Mouse (Mus musculus) midbrain, embryonic 11.5 days (tissue): ENCODE data around the gene Olfr201. TPM values are rescaled to one million over a fixed set of nuclear protein-coding genes. Genes with fewer than 3 reads are reported as not detected.
"Not testable (repeated sequence)": the region's sequence is repeated elsewhere in the genome, so short reads cannot be mapped to it uniquely, and the experiment has no call there.

Experiments used
- ATAC-seq: fragments of 200-750 bp; cut with Nextera tagmentation; 2 replicates; pipeline ENCODE4 v1.8.0; 2017; ENCODE audit warnings: moderate TSS enrichment, moderate library complexity; ENCODE audit not compliant: low FRiP score
- DNase-seq: peaks from one replicate; pipeline ENCODE4 v3.0.0; 2015; ENCODE audit warnings: low spot score; ENCODE audit errors: missing footprints
- H3K27ac ChIP-seq: fragments of 300-500 bp; sonication (generic); 2 replicates; pipeline ENCODE4 v1.5.1; 2014; ENCODE audit warnings: low read depth, low read length
- H3K27me3 ChIP-seq: fragments of 300-500 bp; sonication (generic); 2 replicates; pipeline ENCODE4 v1.6.1; 2014; ENCODE audit warnings: mild to moderate bottlenecking, low read length, moderate library complexity, mixed read lengths; ENCODE audit not compliant: control insufficient read depth, insufficient read depth
- H3K36me3 ChIP-seq: fragments of 300-500 bp; sonication (generic); 2 replicates; pipeline ENCODE4 v1.6.1; 2014; ENCODE audit warnings: mild to moderate bottlenecking, low read length, moderate library complexity, mixed read lengths; ENCODE audit not compliant: control insufficient read depth, insufficient read depth
- H3K4me1 ChIP-seq: fragments of 300-500 bp; sonication (generic); 2 replicates; pipeline ENCODE4 v1.6.1; 2014; ENCODE audit warnings: low read length; ENCODE audit not compliant: control insufficient read depth, insufficient read depth
- H3K4me2 ChIP-seq: fragments of 300-500 bp; sonication (generic); 2 replicates; pipeline ENCODE4 v1.6.1; 2014; ENCODE audit warnings: mild to moderate bottlenecking, moderate library complexity
- H3K4me3 ChIP-seq: fragments of 300-500 bp; sonication (generic); 2 replicates; pipeline ENCODE4 v1.5.1; 2014; ENCODE audit warnings: low read depth, low read length
- H3K9ac ChIP-seq: fragments of 300-500 bp; sonication (generic); 2 replicates; pipeline ENCODE4 v1.6.1; 2014; ENCODE audit warnings: low read length
- H3K9me3 ChIP-seq: fragments of 300-500 bp; sonication (generic); 2 replicates; pipeline ENCODE4 v1.6.1; 2016; ENCODE audit warnings: low read length; ENCODE audit not compliant: control insufficient read depth
- WGBS: fragments of 180-500 bp; shearing (Covaris S2); extraction: QIAGEN DNeasy Blood & Tissue Kit; methylation state at CpG from one replicate; pipeline ENCODE4 v1.1.7; 2014; 5-methylcytosine and 5-hydroxymethylcytosine counted together
- polyA plus RNA-seq: library from polyadenylated mRNA; unstranded; fragments of >200 nt; fragmentation: Nextera tagmentation; extraction: Ambion mirVana; gene quantifications from 2 replicates; pipeline ENCODE4 v1.2.1, GENCODE M21; 2014

The Olfr201 gene
- polyA plus RNA-seq = not detected in 2 replicates

GRCm38 (mm10) chr16:59272532-59272931 is at the start of gene Olfr201:
TSS of gene Olfr201 (minus strand) at chr16:59272632.
- H3K9ac ChIP-seq, H3K27me3 ChIP-seq, H3K4me1 ChIP-seq, ATAC-seq, H3K9me3 ChIP-seq, H3K27ac ChIP-seq, H3K36me3 ChIP-seq, H3K4me2 ChIP-seq, H3K4me3 ChIP-seq, DNase-seq: not testable (repeated sequence)
- 88% methylated on average over 4 of the region's 4 CpGs for WGBS

- H3K36me3 ChIP-seq = no peaks in the 10 kb centered on the region
- no peaks in the 10 kb centered on the region for H3K9me3 ChIP-seq
- no peak within 1 kb of the TSS for H3K9ac ChIP-seq
- no peak within 1 kb of the TSS for H3K4me2 ChIP-seq
- no peak for DNase-seq
- H3K4me1 ChIP-seq = no peaks in the 10 kb centered on the region
- H3K27me3 ChIP-seq = no peaks in the 10 kb centered on the region
- no peak for ATAC-seq
- H3K4me3 ChIP-seq = no peak within 1 kb of the TSS
- H3K27ac ChIP-seq = no peak within 1 kb of the TSS
Measured at GRCm38 (mm10) chr16:59318148-59318547, 45.7 kb upstream of the Olfr201 start, which contains the start of gene Olfr204. TSS of gene Olfr204 (minus strand) at chr16:59318248.

GRCm38 (mm10) chr16:59298581-59298980 is 26.1 kb upstream of the Olfr201 start, which contains the start of gene Olfr203:
TSS of gene Olfr203 (plus strand) at chr16:59298881.
- DNase-seq (no peak), ATAC-seq (no peak)
- H3K4me1 ChIP-seq = no peaks in the 10 kb centered on the region
- no peak within 1 kb of the TSS for H3K4me2 ChIP-seq
- H3K36me3 ChIP-seq = no peaks in the 10 kb centered on the region
- no peak within 1 kb of the TSS for H3K9ac ChIP-seq
- no peak within 1 kb of the TSS for H3K4me3 ChIP-seq
- 92% methylated on average over 2 of the region's 2 CpGs for WGBS
- H3K27ac ChIP-seq = no peak within 1 kb of the TSS
- no peaks in the 10 kb centered on the region for H3K27me3 ChIP-seq
- H3K9me3 ChIP-seq = no peaks in the 10 kb centered on the region

DNA sequence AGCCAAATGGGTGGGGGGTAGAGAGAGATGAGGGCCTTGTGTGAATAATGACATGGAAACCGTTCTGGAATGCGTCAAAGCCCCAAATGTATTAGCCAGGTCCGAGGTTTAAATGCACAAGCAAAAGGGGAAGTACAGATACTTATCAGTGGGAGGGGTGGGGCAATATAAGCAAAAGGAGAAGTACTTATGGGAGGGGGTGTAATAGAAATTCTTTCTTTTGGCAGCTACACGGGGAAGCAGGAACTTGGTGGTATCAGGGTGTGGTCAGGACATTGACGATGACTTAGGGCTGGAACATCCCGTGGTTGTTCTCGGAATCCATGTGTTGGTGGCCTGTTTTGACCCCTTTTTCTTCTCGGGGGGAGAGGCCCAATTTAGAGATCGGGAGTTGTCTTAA is 15.1 kb upstream of the Olfr201 start:
- not testable (repeated sequence) for H3K27ac ChIP-seq, H3K36me3 ChIP-seq, H3K4me2 ChIP-seq, H3K4me1 ChIP-seq, ATAC-seq, H3K27me3 ChIP-seq, H3K4me3 ChIP-seq, H3K9me3 ChIP-seq, DNase-seq, H3K9ac ChIP-seq
- WGBS = 85% methylated on average over 9 of the region's 9 CpGs

DNA sequence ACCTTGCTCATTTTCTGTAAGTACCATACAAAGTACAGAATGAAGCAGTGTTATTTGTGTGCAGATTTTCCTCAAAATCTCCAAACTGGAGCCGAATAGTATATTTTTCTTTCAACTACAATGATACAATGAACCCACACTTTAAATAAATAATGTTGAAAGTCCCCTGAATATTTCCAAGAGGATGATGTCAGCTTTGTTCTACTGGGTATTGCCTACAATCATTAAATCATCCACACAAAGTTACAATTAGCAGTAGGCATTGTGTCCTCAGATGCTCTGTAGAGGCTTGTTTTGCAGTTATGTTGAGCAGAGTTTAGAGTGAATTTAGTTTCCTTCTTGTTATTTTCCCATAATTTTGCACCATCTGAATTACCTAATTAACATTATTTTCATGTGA is 14.3 kb upstream of the Olfr201 start, which contains the start of gene Olfr202:
TSS of gene Olfr202 (minus strand) at position 101 of the 400 bp plus-strand sequence.
- Histone ChIP-seq H3K4me1 (no peaks in the 10 kb centered on the region), H3K9ac (no peak within 1 kb of the TSS), H3K27me3 (no peaks in the 10 kb centered on the region), H3K4me2 (no peak within 1 kb of the TSS), H3K27ac (no peak within 1 kb of the TSS), H3K4me3 (no peak within 1 kb of the TSS), H3K36me3 (no peaks in the 10 kb centered on the region), H3K9me3 (no peaks in the 10 kb centered on the region)
- ATAC-seq = no peak
- 89% methylated on average over 1 of the region's 1 CpGs for WGBS
- DNase-seq = no peak

DNA sequence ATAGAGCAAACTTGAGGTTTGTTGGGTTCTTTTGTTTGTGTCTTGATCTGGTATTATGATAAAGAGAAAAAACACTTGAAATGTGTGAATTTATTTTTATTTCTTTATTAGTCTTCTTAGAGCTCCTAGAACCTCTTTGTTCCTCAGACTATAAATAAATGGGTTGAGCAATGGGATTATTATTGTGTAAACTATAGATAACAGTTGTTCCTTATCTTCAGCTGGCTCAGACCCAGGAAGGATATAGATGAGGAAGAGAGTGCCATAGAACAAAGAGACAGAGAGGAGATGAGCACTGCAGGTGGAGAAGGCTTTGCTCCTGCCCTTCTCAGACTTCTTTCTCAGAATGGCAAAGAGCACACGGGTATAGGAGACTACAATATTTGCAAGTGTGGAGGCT is 11.0 kb upstream of the Olfr201 start:
- H3K27ac ChIP-seq = no peak overlapping the region
- H3K27me3 ChIP-seq = no peaks in the 10 kb centered on the region
- no peak for DNase-seq
- ATAC-seq = no peak
- H3K4me2 ChIP-seq = no peak overlapping the region
- H3K9me3 ChIP-seq = no peaks in the 10 kb centered on the region
- no peak overlapping the region for H3K9ac ChIP-seq
- no peaks in the 10 kb centered on the region for H3K4me1 ChIP-seq
- WGBS = 83% methylated on average over 1 of the region's 1 CpGs
- no peaks in the 10 kb centered on the region for H3K36me3 ChIP-seq
- no peak overlapping the region for H3K4me3 ChIP-seq

- ATAC-seq (no peak), DNase-seq (no peak)
- Histone ChIP-seq H3K27me3 (no peaks in the 10 kb centered on the region), H3K4me3 (no peak overlapping the region), H3K27ac (no peak overlapping the region), H3K4me2 (no peak overlapping the region), H3K4me1 (no peaks in the 10 kb centered on the region), H3K9ac (no peak overlapping the region), H3K36me3 (no peaks in the 10 kb centered on the region), H3K9me3 (no peaks in the 10 kb centered on the region)
- WGBS = 82% methylated on average over 3 of the region's 3 CpGs
Measured at GRCm38 (mm10) chr16:59280542-59280941, 8.1 kb upstream of the Olfr201 start.

DNA sequence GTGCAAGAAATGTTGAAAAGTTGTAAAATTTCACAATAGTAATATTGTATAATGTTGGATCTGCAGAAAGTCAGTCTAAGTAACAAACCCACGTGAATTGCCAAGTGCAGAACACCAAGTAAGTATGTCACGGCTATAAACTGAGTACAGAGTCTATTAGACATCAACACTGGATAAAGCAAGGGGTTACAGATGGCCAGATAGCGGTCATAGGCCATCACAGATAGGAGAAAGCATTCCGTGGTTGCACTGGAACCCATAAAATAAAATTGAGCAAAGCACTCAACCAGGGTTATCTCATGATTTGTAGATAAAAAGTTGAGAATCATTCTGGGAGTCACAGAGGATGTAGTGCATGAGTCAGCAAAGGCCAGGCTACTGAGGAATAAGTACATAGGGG is 3.3 kb downstream of the Olfr201 start:
- H3K36me3 ChIP-seq, ATAC-seq, H3K27me3 ChIP-seq, H3K4me2 ChIP-seq, H3K9ac ChIP-seq, H3K9me3 ChIP-seq, H3K4me1 ChIP-seq, DNase-seq, H3K27ac ChIP-seq, H3K4me3 ChIP-seq: not testable (repeated sequence)
- 77% methylated on average over 4 of the region's 4 CpGs for WGBS

- ATAC-seq (no peak), DNase-seq (no peak)
- Histone ChIP-seq H3K27ac (no peak overlapping the region), H3K4me3 (no peak overlapping the region), H3K27me3 (no peaks in the 10 kb centered on the region), H3K4me2 (no peak overlapping the region), H3K36me3 (no peaks in the 10 kb centered on the region), H3K9ac (no peak overlapping the region), H3K9me3 (no peaks in the 10 kb centered on the region), H3K4me1 (no peaks in the 10 kb centered on the region)
- WGBS = 87% methylated on average over 17 of the region's 17 CpGs
Measured at GRCm38 (mm10) chr16:59249684-59250083, 22.7 kb downstream of the Olfr201 start.

- not testable (repeated sequence) for ATAC-seq, H3K4me3 ChIP-seq, DNase-seq, H3K9ac ChIP-seq, H3K9me3 ChIP-seq, H3K27me3 ChIP-seq, H3K4me1 ChIP-seq, H3K4me2 ChIP-seq, H3K27ac ChIP-seq, H3K36me3 ChIP-seq
- 84% methylated on average over 1 of the region's 1 CpGs for WGBS
Measured at GRCm38 (mm10) chr16:59219667-59220066, 52.8 kb downstream of the Olfr201 start, which contains the start of gene Olfr199. TSS of gene Olfr199 (minus strand) at chr16:59219767.
